Mouse (Mus musculus): ENCODE data around the gene Naga.

GRCm38 (mm10) chr15:82308416-82308815 lies 30.3 kb downstream of the Naga start:
- TF ChIP-seq CTCF (IDR thresholded peaks at IDR 0.05; ENCODE audit: extremely low read depth, insufficient read length, insufficient replicate concordance, low read depth, low read length) (no peak), POLR2A (IDR thresholded peaks at IDR 0.05; ENCODE audit: low read depth, low read length) (no peak)
